Mouse (Mus musculus) frontal cortex, postnatal 36 days (tissue): ENCODE results near the gene Ess2.

Experiments
- DNase-seq, 2 experiments: peaks; one replicate each; pipeline ENCODE4 v3.0.0; 2022; ENCODE audit warnings: low spot score in 2 of 2

The Ess2 gene

GRCm38 (mm10) chr16:17857157-17857556 is 54.0 kb downstream of the Ess2 start:
- DNase-seq: no peak

- no peak for DNase-seq
Measured at GRCm38 (mm10) chr16:17853263-17853662, 57.9 kb downstream of the Ess2 start.

- DNase-seq: no peak
Measured at GRCm38 (mm10) chr16:17851860-17852259, 59.3 kb downstream of the Ess2 start.

- DNase-seq: no peak
Measured at GRCm38 (mm10) chr16:17851331-17851730, 59.8 kb downstream of the Ess2 start.
